ENCODE assay signal across 15 mouse cellular contexts in the genomic region with DNA sequence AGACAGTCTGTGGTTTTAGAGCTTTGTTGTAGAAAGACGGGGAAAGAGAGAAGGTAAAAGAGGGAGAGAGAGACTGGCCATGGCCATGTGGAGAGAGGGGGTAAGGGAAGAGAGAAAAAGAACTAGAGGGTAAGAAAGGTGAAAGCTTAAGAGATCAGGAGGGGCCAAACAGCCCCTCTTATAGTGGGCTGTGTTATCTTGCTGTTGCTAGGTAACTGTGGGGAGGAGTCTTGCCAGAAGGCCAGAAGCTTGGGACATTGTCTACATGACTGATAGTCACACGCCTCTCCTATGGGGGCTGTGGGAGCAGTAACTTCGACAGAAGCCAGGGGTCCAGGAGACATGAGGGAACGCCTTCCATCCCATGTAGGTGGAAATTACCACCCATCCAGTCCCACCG. TPM values are rescaled to one million over a fixed set of nuclear protein-coding genes. Genes with fewer than 3 reads are reported as not detected.
DNase-seq lines count a peak whose midpoint lies in the region; ATAC-seq and TF ChIP-seq lines count a peak whose summit lies in the region.
"Had no signal": no experiment of that assay in that cellular context is flagged by ENCODE, and none has a peak within 500 bp of the region (broad histone marks: within the 10 kb centered on the region; RNA-seq: fewer than 3 reads in every experiment).

No protein-coding gene starts in this region.

- H3K4me1 ChIP-seq in heart, embryonic 16.5 days (ENCODE audit: control insufficient read depth, insufficient read depth, low read length) = peaks cover 16% of the 10 kb centered on the region
- H3K4me1 ChIP-seq in lung, postnatal 0 days (ENCODE audit: insufficient read depth, low read depth, low read length) = peaks cover 22% of the 10 kb centered on the region; the same call in 1 of the 2 replicates
- peaks cover 25% of the 10 kb centered on the region for H3K4me1 ChIP-seq in intestine, embryonic 16.5 days (ENCODE audit: control insufficient read depth, insufficient read depth, low read length)

- H3K4me2 ChIP-seq in heart, embryonic 16.5 days (ENCODE audit: low read depth, low read length) = peak overlapping the region; percentile 60
- H3K4me2 ChIP-seq in lung, postnatal 0 days (replicated peaks; ENCODE audit: low read depth, low read length) = peak overlapping the region; percentile 48
- H3K4me2 ChIP-seq in intestine, embryonic 16.5 days (ENCODE audit: low read depth, low read length) = peak overlapping the region; percentile 36
- H3K4me2 ChIP-seq: embryonic facial prominence, embryonic 13.5 days; limb, embryonic 12.5 days had no signal

- 33% methylated on average over 5 of the region's 5 CpGs for WGBS in heart, embryonic 16.5 days
- 44% methylated on average over 5 of the region's 5 CpGs for WGBS in lung, postnatal 0 days
- WGBS in intestine, embryonic 16.5 days = 39% methylated on average over 5 of the region's 5 CpGs

- TF ChIP-seq EP300 in lung, postnatal 0 days (IDR thresholded peaks at IDR 0.05) = no peak

- H3K9me3 ChIP-seq in heart, embryonic 16.5 days (replicated peaks; ENCODE audit: control insufficient read depth, low read length) = no peaks in the 10 kb centered on the region
- no peaks in the 10 kb centered on the region for H3K9me3 ChIP-seq in lung, postnatal 0 days (ENCODE audit: low read length)
- H3K9me3 ChIP-seq in intestine, embryonic 16.5 days (ENCODE audit: control insufficient read depth, low read length) = no peaks in the 10 kb centered on the region
- H3K9me3 ChIP-seq: embryonic facial prominence, embryonic 13.5 days; limb, embryonic 12.5 days; stomach, embryonic 15.5 days had no signal

- peak overlapping the region; percentile 36 for H3K4me3 ChIP-seq in heart, embryonic 16.5 days (ENCODE audit: low read length)
- no peak overlapping the region for H3K4me3 ChIP-seq in lung, postnatal 0 days (ENCODE audit: low read depth, low read length)
- no peak overlapping the region for H3K4me3 ChIP-seq in intestine, embryonic 16.5 days (ENCODE audit: low read length)
- H3K4me3 ChIP-seq: embryonic facial prominence, embryonic 13.5 days; limb, embryonic 12.5 days; stomach, embryonic 15.5 days had no signal

- no peak for TF ChIP-seq CTCF in lung, postnatal 0 days (IDR thresholded peaks at IDR 0.05)

- ATAC-seq in heart, embryonic 16.5 days (replicated peaks; ENCODE audit: extremely low read depth, insufficient read depth, low FRiP score) = peak; percentile 26; the same call in 1 of the 2 replicates
- ATAC-seq in lung, postnatal 0 days = no peak
- ATAC-seq in intestine, embryonic 16.5 days = peak; percentile 1; the same call in 1 of the 2 replicates
- ATAC-seq: CD4-positive, CD25-positive, alpha-beta regulatory T cell, adult 4 months had no signal

- H3K9ac ChIP-seq in heart, embryonic 16.5 days (ENCODE audit: low read length) = no peak overlapping the region
- no peak overlapping the region; the same call in 1 of the 2 replicates for H3K9ac ChIP-seq in lung, postnatal 0 days (replicated peaks; ENCODE audit: low read depth)
- no peak overlapping the region for H3K9ac ChIP-seq in intestine, embryonic 16.5 days (ENCODE audit: low read depth, low read length)
- H3K9ac ChIP-seq: embryonic facial prominence, embryonic 13.5 days; stomach, embryonic 15.5 days had no signal

- H3K27me3 ChIP-seq in heart, embryonic 16.5 days (ENCODE audit: control insufficient read depth, insufficient read depth, low read length) = no peaks in the 10 kb centered on the region
- H3K27me3 ChIP-seq in lung, postnatal 0 days (replicated peaks; ENCODE audit: insufficient read depth, low read length) = no peaks in the 10 kb centered on the region
- H3K27me3 ChIP-seq in intestine, embryonic 16.5 days (replicated peaks; ENCODE audit: control insufficient read depth, insufficient read depth, low read length) = no peaks in the 10 kb centered on the region
- H3K27me3 ChIP-seq: embryonic facial prominence, embryonic 13.5 days; limb, embryonic 12.5 days; stomach, embryonic 15.5 days had no signal

- H3K36me3 ChIP-seq in heart, embryonic 16.5 days (ENCODE audit: control insufficient read depth, insufficient read depth) = no peaks in the 10 kb centered on the region
- H3K36me3 ChIP-seq in lung, postnatal 0 days (ENCODE audit: insufficient read depth, low read length) = no peaks in the 10 kb centered on the region
- no peaks in the 10 kb centered on the region for H3K36me3 ChIP-seq in intestine, embryonic 16.5 days (ENCODE audit: control insufficient read depth, insufficient read depth, low read length)
- H3K36me3 ChIP-seq: stomach, embryonic 15.5 days had no signal

- no peak for DNase-seq in heart, adult 9 months (ENCODE audit: low spot score in 2 of 2)
- DNase-seq in lung, postnatal 0 days (ENCODE audit: low spot score) = no peak
- DNase-seq in lung, postnatal 10 days = no peak
- peak; percentile 32 for DNase-seq in R1 (ENCODE audit: low read depth, low spot score)
- no peak for DNase-seq in cerebellum, postnatal 10 days
- DNase-seq: cerebellum, adult 2 months; kidney, adult 9 months; spleen, adult 18-20 months; thymus, postnatal 36 days had no signal

- peak overlapping the region; percentile 70 for H3K27ac ChIP-seq in heart, embryonic 16.5 days (ENCODE audit: low read length)
- H3K27ac ChIP-seq in lung, postnatal 0 days (ENCODE audit: low read length) = no peak overlapping the region
- no peak overlapping the region for H3K27ac ChIP-seq in intestine, embryonic 16.5 days (ENCODE audit: low read length)
- H3K27ac ChIP-seq: embryonic facial prominence, embryonic 13.5 days; stomach, embryonic 15.5 days had no signal

RNA-seq across cellular contexts. Expression of a gene that starts 10.0 kb away (rescaled TPM):
- 16.4 and 16.9 TPM in 2 replicates for polyA plus RNA-seq in heart, embryonic 16.5 days (2015; fragmentation: Nextera tagmentation; extraction: Ambion mirVana)
- polyA plus RNA-seq in lung, postnatal 0 days (2015; fragmentation: Nextera tagmentation; extraction: Ambion mirVana) = 9.9 and 10.1 TPM in 2 replicates
- polyA plus RNA-seq in intestine, embryonic 16.5 days (2015; fragmentation: Nextera tagmentation; extraction: Ambion mirVana) = 16.9 and 17.6 TPM in 2 replicates

RNA-seq across cellular contexts. Expression of a gene that starts 17.2 kb away (rescaled TPM):
- polyA plus RNA-seq in heart, embryonic 16.5 days (2015; fragmentation: Nextera tagmentation; extraction: Ambion mirVana) = 201 and 223 TPM in 2 replicates
- 170 and 185 TPM in 2 replicates for polyA plus RNA-seq in lung, postnatal 0 days (2015; fragmentation: Nextera tagmentation; extraction: Ambion mirVana)
- polyA plus RNA-seq in intestine, embryonic 16.5 days (2015; fragmentation: Nextera tagmentation; extraction: Ambion mirVana) = 196 and 226 TPM in 2 replicates

RNA-seq across cellular contexts. Expression of a gene that starts 50.7 kb away (rescaled TPM):
- 15.1 and 20.1 TPM in 2 replicates for polyA plus RNA-seq in heart, embryonic 16.5 days (2015; fragmentation: Nextera tagmentation; extraction: Ambion mirVana)
- 13.6 and 15.6 TPM in 2 replicates for polyA plus RNA-seq in lung, postnatal 0 days (2015; fragmentation: Nextera tagmentation; extraction: Ambion mirVana)
- polyA plus RNA-seq in intestine, embryonic 16.5 days (2015; fragmentation: Nextera tagmentation; extraction: Ambion mirVana) = 21.7 and 22.9 TPM in 2 replicates
